Mouse (Mus musculus): ENCODE data around the gene Ccdc163.

GRCm38 (mm10) chr4:116661998-116662397 is 46.3 kb upstream of the Ccdc163 start:
- TF ChIP-seq CTCF (IDR thresholded peaks at IDR 0.05; ENCODE audit: low read depth) = no peak
- TF ChIP-seq EP300 (IDR thresholded peaks at IDR 0.05; ENCODE audit: low read depth) = no peak

Data from heart, postnatal 0 days (tissue).